Mouse (Mus musculus) forebrain, embryonic 12.5 days (tissue): ENCODE data around the gene Sema4f. TPM values are rescaled to one million over a fixed set of nuclear protein-coding genes. Genes with fewer than 3 reads are reported as not detected.

Source experiments
- ATAC-seq: fragments of 200-750 bp; cut with Nextera tagmentation; 2 replicates; pipeline ENCODE4 v1.8.0; 2017; ENCODE audit warnings: moderate TSS enrichment; ENCODE audit not compliant: low FRiP score
- H3K27ac ChIP-seq: fragments of 300-500 bp; sonication (generic); 2 replicates; pipeline ENCODE4 v1.5.1; 2016; ENCODE audit warnings: mild to moderate bottlenecking
- H3K27me3 ChIP-seq: fragments of 300-500 bp; sonication (generic); 2 replicates; pipeline ENCODE4 v1.6.1; 2016; ENCODE audit warnings: mild to moderate bottlenecking
- H3K36me3 ChIP-seq: fragments of 300-500 bp; sonication (generic); replicated peaks from 2 replicates; pipeline ENCODE4 v1.6.1; 2016; ENCODE audit warnings: mild to moderate bottlenecking
- H3K4me1 ChIP-seq: fragments of 300-500 bp; sonication (generic); 2 replicates; pipeline ENCODE4 v1.6.1; 2016
- H3K4me2 ChIP-seq: fragments of 300-500 bp; sonication (generic); 2 replicates; pipeline ENCODE4 v1.6.1; 2016; ENCODE audit warnings: mild to moderate bottlenecking, moderate library complexity
- H3K4me3 ChIP-seq: fragments of 300-500 bp; sonication (generic); replicated peaks from 2 replicates; pipeline ENCODE4 v1.5.1; 2016; ENCODE audit warnings: mild to moderate bottlenecking
- H3K9ac ChIP-seq: fragments of 300-500 bp; sonication (generic); 2 replicates; pipeline ENCODE4 v1.6.1; 2016; ENCODE audit warnings: mild to moderate bottlenecking
- H3K9me3 ChIP-seq: fragments of 300-500 bp; sonication (generic); 2 replicates; pipeline ENCODE4 v1.6.1; 2016
- WGBS: fragments of 180-500 bp; shearing (Covaris S2); methylation state at CpG from one replicate; pipeline ENCODE4 v1.1.7; 2016; 5-methylcytosine and 5-hydroxymethylcytosine counted together
- polyA plus RNA-seq: library from polyadenylated mRNA; unstranded; fragments of >200 nt; fragmentation: Nextera tagmentation; extraction: Ambion mirVana; gene quantifications from 2 replicates; pipeline ENCODE4 v1.2.1, GENCODE M21; 2016

Gene Sema4f
- polyA plus RNA-seq, 1 experiment from 2014 or later = 4.6 TPM

DNA sequence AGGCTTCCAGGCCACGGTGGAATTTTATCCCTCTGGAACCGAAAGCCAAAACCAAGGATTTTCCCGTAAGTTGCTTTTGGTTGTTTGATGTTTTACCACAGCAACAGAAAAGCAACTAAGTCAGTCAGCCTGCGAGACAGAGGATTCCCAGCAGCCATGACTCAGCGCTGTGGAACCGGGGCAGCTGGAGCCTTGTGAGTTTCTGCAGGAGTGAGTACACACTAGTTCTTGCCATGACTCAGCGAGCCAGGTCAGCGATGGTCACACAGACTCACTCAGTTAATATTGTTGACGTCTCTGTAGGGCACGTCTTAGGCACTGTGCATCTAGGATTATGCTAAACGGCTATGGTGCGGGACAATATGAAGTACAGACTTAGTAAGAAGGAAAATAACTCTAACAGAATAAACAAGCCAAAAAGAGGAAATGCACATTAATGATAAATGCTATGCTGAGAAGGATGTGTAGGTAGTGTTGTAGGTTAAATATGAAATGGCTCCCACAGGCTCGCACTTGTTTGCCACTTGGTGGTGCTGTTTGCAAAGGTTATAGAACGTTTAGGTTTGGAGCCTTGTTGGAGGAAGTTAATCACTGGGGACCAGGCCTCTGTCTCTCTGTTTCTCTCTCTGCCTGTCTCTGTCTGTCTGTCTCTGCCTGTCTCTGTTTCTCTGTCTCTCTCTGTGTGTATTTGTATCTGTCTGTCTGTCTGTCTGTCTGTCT, 30.3 kb downstream of the Sema4f start:
- Histone ChIP-seq H3K9me3 (no peaks in the 10 kb centered on the region), H3K9ac (no peak overlapping the region), H3K4me2 (no peak overlapping the region), H3K4me1 (no peaks in the 10 kb centered on the region), H3K27me3 (0 out of 2 replicates have a peak, but pooled peaks cover 5% of the 10 kb centered on the region), H3K4me3 (no peak overlapping the region), H3K27ac (no peak overlapping the region), H3K36me3 (no peaks in the 10 kb centered on the region)
- WGBS = 69% methylated on average over 14 of the region's 14 CpGs
- no peak for ATAC-seq

DNA sequence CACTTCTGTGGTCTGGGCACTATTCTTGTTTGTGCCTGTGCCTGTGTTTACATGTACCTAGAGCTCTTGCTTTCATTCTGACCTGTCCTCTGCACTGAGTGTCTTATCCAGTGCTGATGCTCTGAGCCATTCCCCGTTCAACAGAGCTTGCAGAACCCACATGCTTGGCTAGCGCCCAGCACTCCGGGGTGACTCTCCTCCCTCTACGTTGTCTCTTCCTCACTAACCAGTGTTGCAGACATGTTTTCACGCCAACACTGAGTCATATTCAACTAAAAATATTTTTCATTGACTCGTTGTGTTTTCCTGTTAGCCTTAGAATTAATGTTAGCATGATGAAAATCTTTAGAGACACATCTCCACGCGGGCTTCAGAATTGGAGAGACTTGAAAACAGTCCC, 31.5 kb downstream of the Sema4f start:
- no peaks in the 10 kb centered on the region for H3K36me3 ChIP-seq
- H3K9me3 ChIP-seq = no peaks in the 10 kb centered on the region
- no peak overlapping the region for H3K9ac ChIP-seq
- H3K4me3 ChIP-seq = no peak overlapping the region
- no peak overlapping the region for H3K27ac ChIP-seq
- no peaks in the 10 kb centered on the region for H3K4me1 ChIP-seq
- no peak for ATAC-seq
- H3K27me3 ChIP-seq = 0 out of 2 replicates have a peak, but pooled peaks cover 9% of the 10 kb centered on the region
- no peak overlapping the region for H3K4me2 ChIP-seq
- 88% methylated on average over 8 of the region's 8 CpGs for WGBS

DNA sequence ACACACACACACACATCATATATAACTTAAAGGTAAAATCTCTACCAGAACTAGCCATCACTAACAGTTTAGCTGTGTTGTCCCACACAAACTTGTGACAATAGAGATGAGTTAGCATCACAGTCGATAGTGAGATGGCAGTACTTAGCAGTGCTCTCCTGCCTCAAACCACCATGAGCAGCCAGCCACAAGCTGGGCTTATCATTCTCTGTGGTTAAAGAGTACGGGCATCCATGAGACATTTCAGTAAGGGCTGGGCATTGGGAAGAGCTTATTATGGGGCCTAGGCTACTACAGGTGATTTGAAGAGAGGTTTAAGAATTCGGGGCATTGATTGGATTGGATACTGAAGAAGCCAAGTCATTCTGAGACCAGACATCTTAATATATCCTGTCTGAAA, 32.6 kb downstream of the Sema4f start:
- H3K27me3 ChIP-seq = 0 out of 2 replicates have a peak, but pooled peaks cover 9% of the 10 kb centered on the region
- 89% methylated on average over 3 of the region's 3 CpGs for WGBS
- no peak overlapping the region for H3K4me2 ChIP-seq
- ATAC-seq = no peak
- H3K4me1 ChIP-seq = no peaks in the 10 kb centered on the region
- no peaks in the 10 kb centered on the region for H3K36me3 ChIP-seq
- H3K27ac ChIP-seq = no peak overlapping the region
- H3K9me3 ChIP-seq = no peaks in the 10 kb centered on the region
- no peak overlapping the region for H3K4me3 ChIP-seq
- no peak overlapping the region for H3K9ac ChIP-seq

DNA sequence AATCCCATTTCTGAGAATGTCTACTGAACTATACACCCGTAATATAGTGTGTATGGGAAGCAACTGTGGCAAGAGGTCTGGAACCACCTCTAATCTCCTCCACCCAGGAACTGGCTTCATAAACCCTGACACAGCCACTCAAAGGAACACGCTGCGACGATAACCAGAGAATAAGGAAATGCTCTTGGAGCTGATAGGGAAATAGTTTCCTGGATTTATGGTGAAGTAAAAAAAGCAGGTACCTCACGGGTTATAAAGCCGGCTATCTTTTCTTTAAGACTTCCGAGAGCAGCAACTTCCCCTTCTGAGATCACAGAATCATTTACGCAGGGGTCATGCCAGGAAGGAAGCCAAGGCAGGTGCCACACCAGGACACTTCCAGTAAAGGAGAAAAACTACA, 37.0 kb downstream of the Sema4f start:
- H3K27me3 ChIP-seq = 0 out of 2 replicates have a peak, but pooled peaks cover 9% of the 10 kb centered on the region
- no peaks in the 10 kb centered on the region for H3K9me3 ChIP-seq
- H3K4me1 ChIP-seq = no peaks in the 10 kb centered on the region
- no peak overlapping the region for H3K27ac ChIP-seq
- 85% methylated on average over 8 of the region's 8 CpGs for WGBS
- no peak overlapping the region for H3K4me3 ChIP-seq
- H3K9ac ChIP-seq = no peak overlapping the region
- H3K36me3 ChIP-seq = no peaks in the 10 kb centered on the region
- ATAC-seq = no peak
- no peak overlapping the region for H3K4me2 ChIP-seq

DNA sequence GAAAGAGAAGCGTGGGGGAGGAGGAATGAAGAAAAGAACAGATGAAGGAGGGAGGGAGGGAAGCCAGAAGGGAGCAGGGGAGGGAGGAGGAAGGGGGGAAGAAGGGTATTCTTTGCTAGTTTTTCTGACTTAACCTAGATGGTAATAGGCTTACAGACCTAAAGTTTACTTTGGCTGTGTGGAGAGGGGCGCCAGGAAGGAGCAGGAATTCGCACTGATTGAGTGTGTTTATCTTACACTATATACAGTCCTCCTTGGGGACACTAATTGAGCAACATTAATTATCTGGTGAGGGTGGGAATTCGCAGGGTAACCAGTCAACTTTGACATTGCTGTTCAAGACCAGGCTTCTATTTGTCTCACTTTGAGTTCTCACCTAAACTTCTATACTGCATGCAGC, 40.8 kb downstream of the Sema4f start:
- WGBS = 71% methylated on average over 4 of the region's 4 CpGs
- Histone ChIP-seq H3K4me2 (no peak overlapping the region), H3K4me1 (no peaks in the 10 kb centered on the region), H3K27me3 (0 out of 2 replicates have a peak, but pooled peaks cover 3% of the 10 kb centered on the region), H3K4me3 (no peak overlapping the region), H3K27ac (no peak overlapping the region), H3K36me3 (no peaks in the 10 kb centered on the region), H3K9me3 (no peaks in the 10 kb centered on the region), H3K9ac (no peak overlapping the region)
- no peak for ATAC-seq

DNA sequence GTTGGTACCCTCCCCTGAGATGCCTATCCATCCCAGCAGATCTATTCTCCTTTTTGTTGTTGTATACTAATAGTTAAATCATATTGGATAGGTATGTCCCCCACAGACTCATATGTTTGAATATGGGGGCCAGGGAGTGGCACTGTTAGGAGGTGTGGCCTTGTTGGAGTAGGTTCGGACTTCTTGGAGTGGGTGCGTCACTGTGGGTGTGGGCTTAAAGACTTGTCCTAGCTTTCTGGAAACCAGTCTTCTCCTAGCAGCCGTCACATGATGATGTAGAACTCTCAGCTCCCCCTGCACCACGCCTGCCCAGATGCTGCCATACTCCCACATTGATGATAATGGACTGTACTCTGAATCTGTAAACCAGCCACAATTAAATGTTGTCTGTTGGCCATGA, 41.3 kb downstream of the Sema4f start:
- 89% methylated on average over 4 of the region's 4 CpGs for WGBS
- Histone ChIP-seq H3K36me3 (no peaks in the 10 kb centered on the region), H3K27ac (no peak overlapping the region), H3K4me1 (no peaks in the 10 kb centered on the region), H3K4me2 (no peak overlapping the region), H3K4me3 (no peak overlapping the region), H3K27me3 (no peaks in the 10 kb centered on the region), H3K9me3 (no peaks in the 10 kb centered on the region), H3K9ac (no peak overlapping the region)
- no peak for ATAC-seq

DNA sequence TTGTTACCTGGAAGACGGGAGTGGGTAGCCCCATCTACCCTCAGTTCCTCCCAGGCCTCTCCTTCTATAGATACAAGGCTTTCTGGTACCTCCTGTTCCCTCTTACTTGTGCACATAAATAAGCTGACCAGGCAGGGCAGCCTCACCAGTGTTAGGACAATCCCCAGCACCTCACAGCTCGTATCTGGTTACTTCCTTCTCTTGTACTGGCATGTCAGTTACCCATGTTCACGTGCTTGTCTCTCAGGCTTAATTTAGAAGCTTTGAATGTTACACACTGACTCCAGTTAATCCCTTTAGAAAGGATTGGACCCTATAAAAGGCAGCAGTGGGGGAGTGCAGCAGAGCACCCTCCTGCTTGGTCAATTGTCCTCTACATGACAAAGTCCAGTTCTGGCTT, 42.3 kb downstream of the Sema4f start:
- Histone ChIP-seq H3K27me3 (no peaks in the 10 kb centered on the region), H3K36me3 (no peaks in the 10 kb centered on the region), H3K4me3 (no peak overlapping the region), H3K27ac (no peak overlapping the region), H3K9ac (no peak overlapping the region), H3K4me2 (no peak overlapping the region), H3K9me3 (no peaks in the 10 kb centered on the region), H3K4me1 (no peaks in the 10 kb centered on the region)
- ATAC-seq = no peak
- WGBS = 26% methylated on average over 3 of the region's 3 CpGs

DNA sequence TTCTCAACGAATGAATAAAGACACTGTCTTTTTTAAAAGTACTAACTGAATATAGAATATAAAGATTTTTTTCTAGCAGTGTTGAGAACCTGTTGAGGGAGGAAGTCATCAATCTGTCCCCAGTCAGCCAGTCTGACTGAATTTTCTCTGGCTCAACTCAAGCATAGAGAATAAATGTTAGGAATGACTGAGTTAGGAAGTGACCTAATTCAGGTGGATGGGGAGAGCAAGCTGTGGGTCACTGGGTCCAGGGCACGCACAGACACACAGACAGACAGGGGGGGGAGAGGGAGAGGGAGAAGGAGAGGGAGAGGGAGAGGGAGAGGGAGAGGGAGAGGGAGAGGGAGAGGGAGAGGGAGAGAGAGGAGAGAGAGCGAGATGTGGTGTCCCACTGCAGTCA, 46.2 kb downstream of the Sema4f start:
- WGBS = 74% methylated on average over 2 of the region's 3 CpGs
- H3K27me3 ChIP-seq = no peaks in the 10 kb centered on the region
- no peak overlapping the region for H3K4me2 ChIP-seq
- no peaks in the 10 kb centered on the region for H3K36me3 ChIP-seq
- H3K4me1 ChIP-seq = no peaks in the 10 kb centered on the region
- no peak for ATAC-seq
- H3K9ac ChIP-seq = no peak overlapping the region
- no peak overlapping the region for H3K4me3 ChIP-seq
- no peaks in the 10 kb centered on the region for H3K9me3 ChIP-seq
- no peak overlapping the region for H3K27ac ChIP-seq

DNA sequence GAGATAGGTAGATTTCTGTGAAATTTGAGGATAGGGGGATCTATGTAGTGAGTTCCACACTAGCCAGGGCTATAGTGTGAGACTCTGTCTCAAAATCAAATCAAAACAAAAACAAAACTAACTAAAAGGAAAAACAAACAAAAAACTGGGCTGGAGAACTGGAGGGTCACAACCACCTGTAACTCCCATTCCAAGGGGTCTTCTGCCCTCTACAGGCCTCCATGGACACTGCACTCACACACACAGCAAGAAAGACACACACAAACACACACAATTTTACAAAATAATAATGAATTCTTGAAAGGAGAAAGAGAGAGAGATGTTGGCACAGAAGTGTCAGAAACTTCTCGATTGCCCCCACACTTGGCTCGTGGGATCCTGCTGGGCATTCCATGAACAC, 47.0 kb downstream of the Sema4f start:
- Histone ChIP-seq H3K9ac (no peak overlapping the region), H3K27ac (no peak overlapping the region), H3K4me2 (no peak overlapping the region), H3K27me3 (no peaks in the 10 kb centered on the region), H3K4me3 (no peak overlapping the region), H3K36me3 (no peaks in the 10 kb centered on the region), H3K4me1 (no peaks in the 10 kb centered on the region), H3K9me3 (no peaks in the 10 kb centered on the region)
- 89% methylated on average over 2 of the region's 2 CpGs for WGBS
- ATAC-seq = no peak

DNA sequence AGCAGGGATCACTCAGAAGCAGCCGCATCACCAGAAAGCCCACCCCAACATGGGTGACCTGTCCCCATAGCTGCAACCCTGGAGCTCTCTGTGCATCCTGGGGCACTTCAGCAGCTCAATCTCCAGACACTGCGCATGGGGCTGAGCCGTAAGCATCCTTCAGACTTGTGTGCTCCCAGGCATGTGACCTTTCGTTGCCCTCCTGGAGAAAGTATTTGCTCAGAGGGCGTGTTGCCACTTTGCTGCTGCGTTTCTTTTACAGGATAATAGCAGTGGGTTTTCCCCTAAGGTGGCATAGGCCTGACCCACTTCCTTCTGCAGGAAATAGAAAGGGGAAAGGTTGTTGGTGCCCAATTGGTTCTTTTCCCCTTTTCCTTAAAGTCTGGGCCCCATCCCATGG, 48.1 kb downstream of the Sema4f start:
- Histone ChIP-seq H3K4me1 (no peaks in the 10 kb centered on the region), H3K4me3 (no peak overlapping the region), H3K9ac (no peak overlapping the region), H3K36me3 (no peaks in the 10 kb centered on the region), H3K27ac (no peak overlapping the region), H3K9me3 (no peaks in the 10 kb centered on the region), H3K27me3 (no peaks in the 10 kb centered on the region), H3K4me2 (no peak overlapping the region)
- ATAC-seq = no peak
- WGBS = 73% methylated on average over 6 of the region's 6 CpGs

DNA sequence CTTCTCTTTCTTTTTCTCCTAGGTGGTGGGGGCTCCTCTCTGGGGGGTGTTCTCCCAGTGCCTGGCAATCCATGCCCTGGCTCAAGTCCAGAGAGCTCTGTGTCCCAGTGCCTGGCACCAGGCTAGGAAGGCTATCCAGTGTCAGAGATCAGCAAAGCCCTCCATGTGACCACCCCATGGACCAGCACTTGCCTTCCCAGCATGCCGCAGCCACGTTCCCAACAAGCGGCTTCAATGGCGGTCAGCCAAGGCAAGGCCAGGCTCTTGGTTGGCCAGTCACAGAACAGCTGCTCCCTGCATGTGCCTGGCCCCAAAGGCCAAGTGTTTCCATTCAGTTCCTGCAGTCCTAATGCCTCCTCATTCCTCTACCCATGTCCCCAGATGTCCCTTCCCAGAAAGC, 53.2 kb downstream of the Sema4f start:
- H3K27me3 ChIP-seq = no peaks in the 10 kb centered on the region
- no peak overlapping the region for H3K4me3 ChIP-seq
- H3K9ac ChIP-seq = no peak overlapping the region
- H3K4me2 ChIP-seq = no peak overlapping the region
- H3K27ac ChIP-seq = no peak overlapping the region
- no peaks in the 10 kb centered on the region for H3K9me3 ChIP-seq
- H3K36me3 ChIP-seq = no peaks in the 10 kb centered on the region
- H3K4me1 ChIP-seq = no peaks in the 10 kb centered on the region
- no peak for ATAC-seq
- WGBS = 87% methylated on average over 4 of the region's 4 CpGs

DNA sequence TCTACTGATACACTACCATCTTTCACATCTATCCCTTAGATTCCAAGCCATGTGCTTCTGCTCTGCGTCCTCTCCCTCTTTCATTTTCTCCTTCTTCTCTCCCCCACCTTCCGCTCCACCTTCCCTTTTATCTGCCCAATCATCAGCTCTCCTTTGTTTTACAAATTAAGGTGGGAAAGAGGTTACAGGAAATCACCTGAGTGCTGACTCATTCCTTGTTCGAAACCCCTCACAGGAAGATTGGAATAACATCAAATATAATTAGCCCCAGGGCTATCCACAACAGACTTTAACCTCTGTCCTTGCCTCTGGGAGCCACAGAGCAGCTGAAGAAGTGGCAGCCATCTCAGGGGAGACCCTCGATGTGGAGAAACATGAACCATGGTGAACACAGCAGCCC, 53.7 kb downstream of the Sema4f start:
- no peak overlapping the region for H3K9ac ChIP-seq
- H3K4me1 ChIP-seq = no peaks in the 10 kb centered on the region
- H3K4me2 ChIP-seq = no peak overlapping the region
- no peak overlapping the region for H3K27ac ChIP-seq
- H3K4me3 ChIP-seq = no peak overlapping the region
- H3K36me3 ChIP-seq = no peaks in the 10 kb centered on the region
- WGBS = 92% methylated on average over 4 of the region's 4 CpGs
- ATAC-seq = no peak
- H3K27me3 ChIP-seq = no peaks in the 10 kb centered on the region
- no peaks in the 10 kb centered on the region for H3K9me3 ChIP-seq

DNA sequence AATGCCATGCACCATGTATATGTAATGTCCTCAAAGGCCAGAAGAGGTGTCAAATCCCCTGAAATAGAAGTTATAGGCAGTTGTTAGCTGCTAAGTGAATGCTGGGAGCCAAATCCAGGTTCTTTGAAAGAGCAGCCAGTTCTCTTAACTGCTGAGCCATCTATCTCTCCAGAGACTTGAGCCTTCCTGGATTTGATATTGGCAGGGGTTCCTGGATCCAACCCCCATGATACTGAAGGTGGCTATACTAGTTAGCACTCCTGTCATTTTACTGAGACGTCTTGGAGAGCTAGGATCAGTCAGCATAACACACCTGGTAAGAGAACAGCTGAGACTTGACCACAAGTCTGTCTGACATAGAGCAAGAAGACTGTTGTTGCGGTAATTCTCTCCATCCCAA, 54.1 kb downstream of the Sema4f start:
- WGBS = 84% methylated on average over 2 of the region's 2 CpGs
- H3K27ac ChIP-seq = no peak overlapping the region
- H3K4me2 ChIP-seq = no peak overlapping the region
- no peaks in the 10 kb centered on the region for H3K27me3 ChIP-seq
- no peaks in the 10 kb centered on the region for H3K36me3 ChIP-seq
- ATAC-seq = no peak
- H3K9me3 ChIP-seq = no peaks in the 10 kb centered on the region
- H3K9ac ChIP-seq = no peak overlapping the region
- no peak overlapping the region for H3K4me3 ChIP-seq
- H3K4me1 ChIP-seq = no peaks in the 10 kb centered on the region
